Mouse (Mus musculus) spleen, postnatal 36 days (tissue): ENCODE measurements at regions not wholly inside any gene's neighbourhood (a gene's known extent, or its start where the extent isn't known, plus 50 kb on each side); places are given as distances from the start of the nearest gene placed in this dataset.

Experiments
- DNase-seq, 2 experiments: peaks; one replicate each; pipeline ENCODE4 v3.0.0; 2022; ENCODE audit warnings: low spot score in 2 of 2, mixed read lengths in 1 of 2

DNA sequence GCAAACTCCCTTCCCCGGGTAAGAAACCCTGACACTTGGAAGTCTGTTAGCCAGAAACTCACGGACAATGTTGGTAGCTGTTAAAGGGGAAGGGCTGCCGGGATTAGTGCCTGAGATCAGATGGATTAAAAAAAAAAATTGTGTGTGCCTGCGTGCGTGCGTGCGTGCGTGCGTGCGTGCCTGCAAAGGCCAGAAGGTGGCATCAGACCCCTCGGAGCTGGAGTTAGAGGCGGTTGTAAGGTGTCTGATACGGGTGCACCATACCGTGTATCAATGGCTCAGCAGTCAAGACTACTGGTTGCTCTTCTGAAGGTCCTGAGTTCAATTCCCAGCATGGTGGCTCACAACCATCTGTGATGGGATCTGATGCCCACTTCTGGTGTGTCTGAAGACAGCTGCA is 59.0 kb upstream of the Ccdc167 start:
- DNase-seq, result no peak

DNA sequence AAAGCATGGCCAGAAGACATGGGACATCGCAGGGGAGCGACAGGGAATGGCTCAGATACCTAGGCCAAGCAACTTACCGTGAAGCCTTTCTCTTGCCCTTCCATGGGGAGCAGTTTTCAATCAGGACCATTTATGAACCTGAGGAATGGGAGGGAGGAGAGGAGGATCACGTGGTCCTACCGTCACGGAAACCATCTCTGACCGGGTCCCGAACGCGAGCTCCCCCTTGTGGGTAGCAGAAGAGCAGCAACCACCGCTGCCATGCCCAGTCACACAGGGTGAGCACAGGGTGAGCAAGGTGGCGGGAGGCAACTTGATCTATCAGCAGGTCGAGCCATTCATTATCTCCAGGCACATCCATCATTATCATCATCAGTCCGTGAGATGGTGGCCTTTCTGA is 56.5 kb upstream of the Ccdc167 start:
- peak; percentile 48 to 57 for DNase-seq

DNA sequence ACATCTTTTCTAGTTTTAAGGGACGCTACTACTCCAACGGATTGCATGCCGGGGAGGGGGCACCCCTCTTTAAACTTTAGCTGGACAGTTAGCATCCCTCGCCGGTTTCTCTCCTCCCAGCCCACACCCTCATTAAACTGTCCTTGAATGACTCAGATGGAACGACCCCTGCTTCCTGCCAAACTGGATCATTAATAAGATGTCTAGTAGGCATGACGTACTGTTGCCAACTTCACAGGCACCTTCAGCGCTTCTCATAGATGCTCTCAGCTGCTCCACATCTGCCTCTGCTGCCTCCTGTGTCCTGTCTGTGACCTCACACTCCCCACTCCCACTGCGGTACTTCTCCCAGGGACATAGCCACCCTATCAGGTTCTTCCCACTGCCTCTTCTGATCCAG is 54.1 kb upstream of the Ccdc167 start:
- no peak for DNase-seq

DNA sequence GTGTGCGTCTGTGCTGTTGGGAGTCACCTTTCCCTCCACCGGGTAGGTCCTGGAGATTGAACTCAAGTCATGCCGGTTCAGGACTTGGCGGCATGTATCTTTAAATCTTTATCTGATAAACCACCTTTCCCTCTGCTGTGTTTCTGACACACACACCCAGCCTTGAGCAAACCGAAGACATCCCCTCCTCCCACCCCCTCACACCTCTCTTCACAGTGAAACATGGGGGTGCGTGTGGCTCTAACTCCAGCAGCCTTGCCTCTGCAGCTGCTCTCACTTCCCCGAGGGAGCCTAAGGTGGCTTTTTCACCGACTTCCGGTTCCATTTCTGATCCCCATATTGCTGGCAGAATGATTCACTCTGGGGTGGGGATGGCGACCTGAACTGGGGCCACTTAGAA is 52.8 kb upstream of the Ccdc167 start:
- DNase-seq, result no peak

DNA sequence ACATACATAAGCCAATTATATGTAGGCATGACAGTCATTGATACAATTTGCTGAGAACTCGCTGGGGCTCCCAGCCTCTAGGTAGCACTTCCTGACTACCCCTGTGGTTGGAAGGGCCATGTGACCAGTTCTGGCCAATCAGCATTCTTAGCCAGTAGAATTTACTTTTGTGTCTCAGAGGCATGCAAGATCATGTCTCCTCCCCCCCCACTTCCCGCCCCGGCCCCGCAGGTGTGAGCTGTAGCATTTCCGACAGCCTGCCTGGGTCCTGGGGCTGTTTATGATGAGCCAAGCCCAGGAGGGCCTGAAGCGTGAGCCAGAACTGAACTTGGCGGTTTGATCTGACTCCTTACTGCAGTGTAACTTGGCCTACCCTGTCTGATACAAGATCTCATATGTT is 52.3 kb upstream of the Ccdc167 start:
- peak; percentile 77 to 78 for DNase-seq

GRCm38 (mm10) chr17:29768642-29769041 is 51.8 kb upstream of the Ccdc167 start:
- no peak for DNase-seq
